Mouse (Mus musculus) kidney, adult 2 months (tissue): Measurements from ENCODE around the gene Dhrs7c.

Experiments used
- CTCF ChIP-seq: fragments of 200-500 bp; conservative IDR thresholded peaks from 2 replicates; pipeline ENCODE4 v1.5.1; 2011; ENCODE audit warnings: low read depth, mild to moderate bottlenecking, control low read depth, low read length, moderate library complexity, mixed read lengths; ENCODE audit not compliant: insufficient read depth, insufficient read length
- POLR2A ChIP-seq: fragments of 200-500 bp; IDR thresholded peaks from one replicate; pipeline ENCODE4 v1.6.1; 2011; ENCODE audit warnings: low read depth, low read length, control low read depth

DNA sequence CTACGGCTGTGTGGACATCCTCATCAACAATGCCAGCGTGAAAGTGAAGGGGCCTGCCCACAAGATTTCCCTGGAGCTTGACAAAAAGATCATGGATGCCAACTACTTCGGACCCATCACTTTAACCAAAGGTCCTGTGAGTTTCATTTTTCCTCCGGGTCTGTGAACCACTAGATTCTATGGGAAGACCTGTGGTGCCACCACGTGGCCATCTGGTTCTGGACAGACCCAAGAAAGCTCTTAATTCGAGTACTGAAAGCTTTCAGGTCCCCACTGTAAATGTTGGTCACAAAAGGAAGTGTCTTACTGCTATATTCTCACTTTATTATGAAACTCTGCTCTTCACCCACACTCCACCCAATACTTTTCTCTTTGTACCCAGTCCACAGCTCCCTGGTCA, 13.5 kb downstream of the Dhrs7c start:
- TF ChIP-seq POLR2A (no peak), CTCF (no peak)
